ENCODE assay signal across 9 mouse cellular contexts in the genomic region with DNA sequence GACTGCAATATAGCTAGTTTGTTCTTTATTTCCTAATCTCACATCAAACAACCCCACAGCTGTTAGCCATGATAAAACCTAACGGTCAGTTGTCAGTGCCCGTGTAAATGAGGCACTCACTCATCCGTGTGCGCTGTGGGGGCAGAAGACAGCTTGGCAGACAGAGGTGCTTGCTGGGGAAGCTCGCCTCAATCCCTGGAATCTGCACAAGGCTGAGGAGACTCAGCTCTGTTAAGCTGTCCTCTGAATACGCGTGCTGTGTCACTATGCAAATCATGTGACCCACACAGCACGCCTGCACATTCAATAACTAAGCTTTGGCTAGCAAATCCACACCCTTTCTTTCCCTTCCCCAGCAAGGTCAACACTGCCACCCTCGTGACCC. TPM values are rescaled to one million over a fixed set of nuclear protein-coding genes. Genes with fewer than 3 reads are reported as not detected.
DNase-seq lines count a peak whose midpoint lies in the region; ATAC-seq lines count a peak whose summit lies in the region.
"Had no signal": no experiment of that assay in that cellular context is flagged by ENCODE, and none has a peak within 500 bp of the region (broad histone marks: within the 10 kb centered on the region; RNA-seq: fewer than 3 reads in every experiment).

No protein-coding gene starts in this region.

- WGBS in intestine, embryonic 14.5 days = 44% methylated on average over 9 of the region's 9 CpGs
- 16% methylated on average over 9 of the region's 9 CpGs for WGBS in liver, embryonic 16.5 days (ENCODE audit: insufficient replicate concordance)

- H3K9me3 ChIP-seq in intestine, embryonic 14.5 days (ENCODE audit: control insufficient read depth, low read length) = no peaks in the 10 kb centered on the region
- H3K9me3 ChIP-seq in liver, embryonic 16.5 days (replicated peaks; ENCODE audit: control insufficient read depth, low read length) = no peaks in the 10 kb centered on the region

- ATAC-seq in intestine, embryonic 14.5 days (replicated peaks; ENCODE audit: low FRiP score, low TSS enrichment, low read depth) = peak; percentile 60; the same call in 1 of the 2 replicates
- peak; percentile 74 for ATAC-seq in liver, embryonic 16.5 days (ENCODE audit: low read depth)

- H3K36me3 ChIP-seq in intestine, embryonic 14.5 days (ENCODE audit: control insufficient read depth, insufficient read depth, low read length) = no peaks in the 10 kb centered on the region
- H3K36me3 ChIP-seq in liver, embryonic 16.5 days (ENCODE audit: control insufficient read depth, insufficient read depth) = no peaks in the 10 kb centered on the region

- DNase-seq in heart, adult 11 months = peak; percentile 92
- no peak for DNase-seq in heart, postnatal 14 days
- DNase-seq in adrenal gland, postnatal 25 days = peak; percentile 15
- DNase-seq in intestine, embryonic 14.5 days (ENCODE audit: low spot score) = no peak
- no peak for DNase-seq in lung, postnatal 4 days
- no peak for DNase-seq in embryo, embryonic 10.5 days (ENCODE audit: low spot score)
- DNase-seq in thymus, postnatal 14 days = no peak

- H3K4me3 ChIP-seq in intestine, embryonic 14.5 days (ENCODE audit: low read depth, low read length) = no peak overlapping the region
- H3K4me3 ChIP-seq in liver, embryonic 16.5 days (ENCODE audit: low read depth, low read length) = no peak overlapping the region
- H3K4me3 ChIP-seq: erythroblast, embryonic 14.5 days had no signal

- H3K9ac ChIP-seq in intestine, embryonic 14.5 days (ENCODE audit: low read length) = no peak overlapping the region
- H3K9ac ChIP-seq in liver, embryonic 16.5 days (ENCODE audit: low read depth, low read length) = no peak overlapping the region; the same call in 1 of the 2 replicates

- intact Hi-C loops in heart, postnatal 14 days (cut with DNase I) = loop anchor here (2.0 kb wide), 1 partner anchor 17 kb away; no protein-coding TSS in a partner anchor

- H3K27me3 ChIP-seq in intestine, embryonic 14.5 days (replicated peaks; ENCODE audit: control insufficient read depth, insufficient read depth, low read length) = no peaks in the 10 kb centered on the region
- no peaks in the 10 kb centered on the region for H3K27me3 ChIP-seq in liver, embryonic 16.5 days (ENCODE audit: control insufficient read depth, insufficient read depth, low read depth, low read length)

- H3K4me2 ChIP-seq in intestine, embryonic 14.5 days (ENCODE audit: low read length) = no peak overlapping the region
- H3K4me2 ChIP-seq in liver, embryonic 16.5 days (ENCODE audit: low read depth, low read length) = peak overlapping the region; percentile 33; the same call in 1 of the 2 replicates

- H3K27ac ChIP-seq in intestine, embryonic 14.5 days (ENCODE audit: low read depth) = no peak overlapping the region
- peak overlapping the region; percentile 38 for H3K27ac ChIP-seq in liver, embryonic 16.5 days (ENCODE audit: low read length)

- peaks cover 15% of the 10 kb centered on the region for H3K4me1 ChIP-seq in intestine, embryonic 14.5 days (replicated peaks; ENCODE audit: control insufficient read depth, insufficient read depth, low read length)
- peaks cover 16% of the 10 kb centered on the region for H3K4me1 ChIP-seq in liver, embryonic 16.5 days (ENCODE audit: control insufficient read depth, low read depth, low read length)

RNA-seq across cellular contexts. Expression of gene Zdhhc17, which starts 17.9 kb away (rescaled TPM):
- total RNA-seq in heart, postnatal 14 days (2021) = 10 to 100 TPM; 23.7 to 25.8 TPM
- total RNA-seq in adrenal gland, postnatal 25 days (2021) = 33.6 and 45.1 TPM in 2 replicates
- 25.0 and 26.3 TPM in 2 replicates for polyA plus RNA-seq in intestine, embryonic 14.5 days (2014; fragmentation: Nextera tagmentation; extraction: Ambion mirVana)
- polyA plus RNA-seq in liver, embryonic 16.5 days (2015; fragmentation: Nextera tagmentation; extraction: Ambion mirVana) = 4.6 and 5.0 TPM in 2 replicates
- polyA plus RNA-seq: erythroblast, embryonic 14.5 days had no signal

Comparison
In these comparisons a context has a peak if more than half of its experiments do, and no peak if none do; other contexts are left out.
1. DNase-seq: peak in heart, adult 11 months (single experiment) and adrenal gland, postnatal 25 days (single experiment); none in heart, postnatal 14 days (0 of 2), intestine, embryonic 14.5 days (single experiment), lung, postnatal 4 days (0 of 2), embryo, embryonic 10.5 days (single experiment) and thymus, postnatal 14 days (single experiment).